Mouse (Mus musculus) adrenal gland (tissue): ENCODE measurements around the gene Stag1.

Experiments
- intact Hi-C: fragments of 180-260 bp; cut with DNase I; formaldehyde crosslinking; loops from one replicate; pipeline ENCODE4 v1.15.1; 2025

Stag1 gene

GRCm38 (mm10) chr9:100603156-100603555 lies 5.6 kb downstream of the Stag1 start:
- intact Hi-C loops, result no loop called here

DNA sequence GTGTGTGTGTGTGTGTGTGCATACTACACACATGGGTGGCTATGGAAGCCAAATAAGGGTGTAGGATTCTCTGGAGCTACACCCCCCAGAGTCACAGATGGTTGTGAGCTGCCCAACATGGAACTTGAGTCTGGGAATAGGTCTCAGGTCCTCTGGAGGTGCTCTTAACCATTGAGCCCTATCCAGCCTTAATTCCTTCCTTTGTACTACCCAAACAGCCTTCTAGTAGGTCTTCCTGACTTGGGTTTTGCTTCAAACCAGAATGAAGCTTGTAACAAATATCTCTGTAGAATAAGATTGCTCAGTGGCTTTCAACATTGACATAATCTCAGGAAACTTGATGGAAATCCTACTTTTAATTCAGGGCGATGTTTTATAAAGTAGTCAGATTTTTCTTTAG lies 7.9 kb downstream of the Stag1 start:
- intact Hi-C loops, result no loop called here

- intact Hi-C loops, result no loop called here
Measured at GRCm38 (mm10) chr9:100605985-100606554, 8.5 kb downstream of the Stag1 start.

GRCm38 (mm10) chr9:100613501-100614071 lies 16.0 kb downstream of the Stag1 start:
- intact Hi-C loops, result no loop called here

GRCm38 (mm10) chr9:100616947-100617346 lies 19.3 kb downstream of the Stag1 start:
- intact Hi-C loops, result no loop called here

GRCm38 (mm10) chr9:100626258-100626657 lies 28.7 kb downstream of the Stag1 start:
- intact Hi-C loops, result no loop called here

DNA sequence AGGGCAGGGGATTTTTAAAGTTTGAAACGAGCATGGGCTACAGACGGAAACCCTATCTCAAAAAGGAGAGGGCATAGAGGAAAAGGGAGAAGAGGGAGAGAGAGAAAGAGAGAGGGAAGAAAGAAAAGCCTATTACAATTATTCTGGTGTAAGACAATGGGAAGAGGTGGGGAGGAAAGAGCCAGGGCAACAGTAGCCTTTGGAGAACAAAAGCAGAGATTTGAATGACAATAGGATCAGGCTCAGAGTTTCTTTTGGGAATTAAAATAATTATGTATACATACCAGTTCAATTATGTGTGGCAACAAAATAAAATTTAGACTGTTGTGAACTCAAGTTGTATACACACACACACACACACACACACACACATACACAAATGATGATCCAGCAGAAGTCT lies 43.2 kb downstream of the Stag1 start:
- intact Hi-C loops, result loop anchor here (2.0 to 10.0 kb wide), 3 partner anchors 186 to 434 kb away; partner anchors contain the start of gene Msl2

- intact Hi-C loops, result loop anchor here (2.0 to 10.0 kb wide), 5 partner anchors 95 to 433 kb away; partner anchors contain the start of genes Msl2 and Nck1
Measured at GRCm38 (mm10) chr9:100641391-100642085, 43.9 kb downstream of the Stag1 start.

DNA sequence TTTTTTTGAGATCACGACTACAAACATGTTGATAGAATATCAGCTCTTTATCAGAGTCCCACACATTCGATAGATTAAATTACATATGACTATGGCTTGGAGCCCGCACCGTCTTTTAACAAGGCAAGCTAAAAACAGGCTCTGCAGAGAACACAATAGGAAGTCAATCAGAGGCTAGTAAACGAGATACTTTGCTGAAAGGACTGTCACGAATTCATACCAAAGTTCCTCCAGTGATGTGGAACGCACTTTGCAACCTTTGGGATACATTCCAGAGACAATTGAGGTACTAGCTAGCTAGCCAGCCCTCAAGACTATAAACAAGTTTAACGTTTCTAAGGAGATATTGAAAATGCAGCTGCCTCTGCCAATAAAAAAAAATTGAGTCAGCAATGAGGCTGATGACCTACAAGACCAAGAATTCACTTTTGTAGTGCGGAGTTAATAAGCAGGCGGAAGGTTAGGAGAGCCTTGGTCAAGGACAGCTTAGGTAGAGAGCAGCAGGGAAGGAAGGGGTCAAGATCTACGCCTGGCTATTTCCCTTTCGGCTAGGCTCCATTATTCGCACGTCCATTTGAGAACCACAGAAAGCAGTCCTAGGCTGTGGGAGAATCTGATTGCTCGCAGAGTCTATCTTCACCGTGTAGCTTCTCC lies 44.7 kb downstream of the Stag1 start:
- intact Hi-C loops, result loop anchor here (2.0 to 10.0 kb wide), 4 partner anchors 96 to 432 kb away; partner anchors contain the start of genes Msl2 and Nck1

DNA sequence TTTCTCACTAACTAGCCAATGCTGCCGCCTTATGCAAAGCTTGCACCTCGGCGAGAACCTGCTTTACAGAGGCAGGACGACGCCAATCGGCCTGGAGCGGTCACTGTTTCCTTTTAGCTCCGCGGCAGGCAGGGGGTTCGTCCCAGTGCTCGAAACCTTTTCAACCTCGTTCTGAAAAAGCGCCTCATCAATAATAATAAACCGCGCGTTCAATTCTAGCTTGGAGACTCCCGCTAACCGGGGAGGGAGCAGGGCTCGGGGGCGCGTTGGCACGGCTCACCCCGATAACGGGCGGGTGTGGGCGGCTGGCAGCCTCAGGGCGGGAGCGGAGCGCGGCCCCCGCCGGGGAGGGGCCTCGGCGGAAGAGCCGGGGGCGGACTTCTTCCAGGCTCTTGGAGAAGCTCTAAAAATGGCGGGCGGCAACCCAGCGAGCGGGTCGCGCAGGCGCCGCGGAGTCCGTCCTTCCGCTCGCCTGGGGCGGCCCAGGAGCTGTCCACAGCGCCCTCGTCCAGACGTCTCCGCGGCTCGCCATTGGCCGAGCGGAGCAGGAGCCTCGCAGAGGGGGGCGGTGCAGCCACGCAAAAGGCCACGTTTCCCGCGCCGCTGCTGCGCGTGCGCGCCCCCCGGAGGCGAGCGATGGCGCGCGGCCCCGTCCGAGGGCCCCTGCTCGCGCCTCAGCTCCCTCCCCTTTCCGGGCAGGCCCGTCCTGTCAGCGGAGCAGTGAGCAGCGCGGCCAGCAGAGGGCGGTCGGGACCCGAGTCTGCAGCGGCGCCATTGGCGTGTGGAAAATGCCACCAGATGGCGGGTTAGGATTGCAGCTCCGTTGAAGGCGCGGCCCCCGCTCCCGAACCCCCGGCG lies 45.5 kb downstream of the Stag1 start:
- intact Hi-C loops, result loop anchor here (2.0 to 10.0 kb wide), 4 partner anchors 96 to 432 kb away; partner anchors contain the start of genes Msl2 and Nck1

DNA sequence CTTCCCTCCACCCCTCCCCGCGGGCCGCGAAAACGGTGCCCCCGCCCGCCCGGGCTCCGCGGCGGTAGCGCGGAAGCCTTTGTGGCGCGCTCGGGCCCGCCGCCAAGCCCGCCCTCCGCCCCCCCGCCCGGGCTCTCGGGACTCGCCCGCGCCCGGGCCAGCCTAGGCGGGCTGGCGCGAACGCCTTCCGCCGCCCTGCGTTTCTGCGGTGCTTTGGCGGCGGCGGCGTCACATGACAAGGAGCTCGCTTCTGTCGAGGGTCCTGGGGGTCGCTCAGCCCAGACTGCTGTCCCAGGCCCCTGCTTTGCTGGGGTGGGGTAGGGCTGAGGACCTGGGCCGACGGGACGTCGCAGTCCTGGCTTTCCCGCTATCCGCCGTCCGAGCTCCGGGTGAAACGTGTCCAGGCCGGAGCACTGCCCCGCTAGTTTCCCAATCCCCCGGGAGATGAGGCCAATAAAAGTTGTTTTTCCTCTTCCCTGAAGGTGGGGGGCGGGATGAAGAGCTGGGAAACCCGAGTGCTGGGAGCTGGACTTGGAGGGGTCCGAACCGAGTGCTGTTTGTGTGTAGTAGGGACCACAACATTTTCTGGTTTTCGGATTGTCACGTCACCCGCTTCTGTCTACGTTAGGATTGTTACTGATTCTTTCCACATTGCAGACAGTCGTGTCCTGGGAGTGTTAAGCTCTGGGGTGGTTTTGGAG lies 46.6 kb downstream of the Stag1 start:
- intact Hi-C loops, result loop anchor here (10.0 kb wide), 2 partner anchors 271 to 431 kb away; partner anchors contain the start of gene Msl2

- intact Hi-C loops, result loop anchor here (10.0 kb wide), 2 partner anchors 270 to 430 kb away; partner anchors contain the start of gene Msl2
Measured at GRCm38 (mm10) chr9:100645026-100645940, 47.7 kb downstream of the Stag1 start.

- intact Hi-C loops, result loop anchor here (10.0 kb wide), 2 partner anchors 269 to 429 kb away; partner anchors contain the start of gene Msl2
Measured at GRCm38 (mm10) chr9:100646276-100646675, 48.7 kb downstream of the Stag1 start.

- intact Hi-C loops, result loop anchor here (10.0 kb wide), 2 partner anchors 267 to 427 kb away; partner anchors contain the start of gene Msl2
Measured at GRCm38 (mm10) chr9:100647774-100648323, 50.3 kb downstream of the Stag1 start.

- intact Hi-C loops, result loop anchor here (5.0 kb wide), 1 partner anchor 33 kb away; no protein-coding TSS in a partner anchor
Measured at GRCm38 (mm10) chr9:100654104-100654503, 56.5 kb downstream of the Stag1 start.

DNA sequence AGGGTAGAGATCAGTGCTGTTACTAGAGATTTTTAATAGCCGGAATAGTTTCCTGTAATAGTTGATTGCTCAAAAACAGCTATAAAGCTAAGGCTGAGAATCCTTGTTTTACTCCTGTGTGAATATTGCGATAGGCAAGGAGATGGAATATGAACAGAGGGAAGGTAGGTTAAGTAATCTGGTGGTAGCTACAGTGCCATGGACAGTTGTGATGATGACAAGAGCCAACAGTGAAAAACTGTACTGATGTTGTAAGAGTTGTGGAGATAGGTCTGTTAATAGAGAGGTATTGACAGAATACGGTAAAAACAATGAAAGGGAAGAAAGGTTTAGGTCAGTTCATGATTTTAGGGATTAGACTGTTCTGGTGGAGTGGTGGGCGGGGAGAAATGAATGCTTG lies 58.5 kb downstream of the Stag1 start:
- intact Hi-C loops, result no loop called here

GRCm38 (mm10) chr9:100660587-100660986 lies 63.0 kb downstream of the Stag1 start:
- intact Hi-C loops, result no loop called here

GRCm38 (mm10) chr9:100663473-100664134 lies 66.0 kb downstream of the Stag1 start:
- intact Hi-C loops, result no loop called here
